Mouse (Mus musculus): ENCODE measurements around the gene Myo16. TPM values are rescaled to one million over a fixed set of nuclear protein-coding genes. Genes with fewer than 3 reads are reported as not detected.
A peak's percentile ranks its signal among the peaks of the same experiment; 100 is the strongest.

Gene Myo16
- polyA plus RNA-seq, 1 experiment from 2014 or later: 0.34 TPM

GRCm38 (mm10) chr8:10640859-10641258 lies 487.1 kb downstream of the Myo16 start:
- Histone ChIP-seq H3K4me1 (ENCODE audit: control insufficient read depth, insufficient read depth, low read length) (peaks cover 36% of the 10 kb centered on the region), H3K9me3 (replicated peaks; ENCODE audit: control insufficient read depth, low read length) (no peaks in the 10 kb centered on the region), H3K27me3 (ENCODE audit: control insufficient read depth, insufficient read depth, low read length) (no peaks in the 10 kb centered on the region), H3K36me3 (ENCODE audit: control insufficient read depth, insufficient read depth) (no peaks in the 10 kb centered on the region), H3K9ac (ENCODE audit: low read length) (no peak overlapping the region), H3K27ac (ENCODE audit: low read length) (no peak overlapping the region), H3K4me2 (ENCODE audit: low read depth, low read length) (no peak overlapping the region), H3K4me3 (ENCODE audit: low read length) (no peak overlapping the region)
- WGBS: 45% methylated on average over 7 of the region's 7 CpGs
- no peak for ATAC-seq (replicated peaks; ENCODE audit: extremely low read depth, insufficient read depth, low FRiP score)

- no peaks in the 10 kb centered on the region for H3K36me3 ChIP-seq (ENCODE audit: control insufficient read depth, insufficient read depth)
- H3K4me1 ChIP-seq (ENCODE audit: control insufficient read depth, insufficient read depth, low read length): peaks cover 36% of the 10 kb centered on the region
- H3K4me3 ChIP-seq (ENCODE audit: low read length): no peak overlapping the region
- no peak overlapping the region for H3K4me2 ChIP-seq (ENCODE audit: low read depth, low read length)
- no peaks in the 10 kb centered on the region for H3K27me3 ChIP-seq (ENCODE audit: control insufficient read depth, insufficient read depth, low read length)
- no peak overlapping the region for H3K9ac ChIP-seq (ENCODE audit: low read length)
- no peak overlapping the region for H3K27ac ChIP-seq (ENCODE audit: low read length)
- H3K9me3 ChIP-seq (replicated peaks; ENCODE audit: control insufficient read depth, low read length): no peaks in the 10 kb centered on the region
- ATAC-seq (replicated peaks; ENCODE audit: extremely low read depth, insufficient read depth, low FRiP score): no peak
These were observed 487.6 kb downstream of the Myo16 start for GRCm38 (mm10) chr8:10641343-10641742.

GRCm38 (mm10) chr8:10643244-10643643 lies 489.5 kb downstream of the Myo16 start:
- Histone ChIP-seq H3K27me3 (ENCODE audit: control insufficient read depth, insufficient read depth, low read length) (no peaks in the 10 kb centered on the region), H3K4me3 (ENCODE audit: low read length) (no peak overlapping the region), H3K9ac (ENCODE audit: low read length) (no peak overlapping the region), H3K27ac (ENCODE audit: low read length) (peak overlapping the region; percentile 78), H3K4me1 (ENCODE audit: control insufficient read depth, insufficient read depth, low read length) (peaks cover 41% of the 10 kb centered on the region), H3K4me2 (ENCODE audit: low read depth, low read length) (no peak overlapping the region), H3K36me3 (ENCODE audit: control insufficient read depth, insufficient read depth) (no peaks in the 10 kb centered on the region), H3K9me3 (replicated peaks; ENCODE audit: control insufficient read depth, low read length) (no peaks in the 10 kb centered on the region)
- ATAC-seq (replicated peaks; ENCODE audit: extremely low read depth, insufficient read depth, low FRiP score): no peak
- WGBS: 20% methylated on average over 4 of the region's 4 CpGs

GRCm38 (mm10) chr8:10644481-10644880 lies 490.8 kb downstream of the Myo16 start:
- WGBS: 37% methylated on average over 3 of the region's 3 CpGs
- no peak overlapping the region for H3K4me3 ChIP-seq (ENCODE audit: low read length)
- ATAC-seq (replicated peaks; ENCODE audit: extremely low read depth, insufficient read depth, low FRiP score): no peak; the same call in 1 of the 2 replicates
- no peaks in the 10 kb centered on the region for H3K9me3 ChIP-seq (replicated peaks; ENCODE audit: control insufficient read depth, low read length)
- no peak overlapping the region for H3K9ac ChIP-seq (ENCODE audit: low read length)
- no peaks in the 10 kb centered on the region for H3K36me3 ChIP-seq (ENCODE audit: control insufficient read depth, insufficient read depth)
- peak overlapping the region; percentile 78 for H3K27ac ChIP-seq (ENCODE audit: low read length)
- H3K4me2 ChIP-seq (ENCODE audit: low read depth, low read length): no peak overlapping the region
- H3K27me3 ChIP-seq (ENCODE audit: control insufficient read depth, insufficient read depth, low read length): no peaks in the 10 kb centered on the region
- peaks cover 41% of the 10 kb centered on the region for H3K4me1 ChIP-seq (ENCODE audit: control insufficient read depth, insufficient read depth, low read length)

GRCm38 (mm10) chr8:10645740-10646139 lies 492.0 kb downstream of the Myo16 start:
- Histone ChIP-seq H3K9ac (ENCODE audit: low read length) (no peak overlapping the region), H3K9me3 (replicated peaks; ENCODE audit: control insufficient read depth, low read length) (no peaks in the 10 kb centered on the region), H3K4me1 (ENCODE audit: control insufficient read depth, insufficient read depth, low read length) (peaks cover 31% of the 10 kb centered on the region), H3K4me2 (ENCODE audit: low read depth, low read length) (no peak overlapping the region), H3K27me3 (ENCODE audit: control insufficient read depth, insufficient read depth, low read length) (no peaks in the 10 kb centered on the region), H3K27ac (ENCODE audit: low read length) (no peak overlapping the region), H3K36me3 (ENCODE audit: control insufficient read depth, insufficient read depth) (no peaks in the 10 kb centered on the region), H3K4me3 (ENCODE audit: low read length) (no peak overlapping the region)
- ATAC-seq (replicated peaks; ENCODE audit: extremely low read depth, insufficient read depth, low FRiP score): no peak
- 87% methylated on average over 5 of the region's 5 CpGs for WGBS

GRCm38 (mm10) chr8:10646485-10646884 lies 492.8 kb downstream of the Myo16 start:
- 26% methylated on average over 10 of the region's 10 CpGs for whole genome bisulfite sequencing
- ATAC-seq (replicated peaks; ENCODE audit: extremely low read depth, insufficient read depth, low FRiP score): peak; percentile 28; the same call in 1 of the 2 replicates
- H3K36me3 ChIP-seq (ENCODE audit: control insufficient read depth, insufficient read depth): no peaks in the 10 kb centered on the region
- H3K9ac ChIP-seq (ENCODE audit: low read length): no peak overlapping the region
- H3K4me2 ChIP-seq (ENCODE audit: low read depth, low read length): no peak overlapping the region
- peak overlapping the region; percentile 5; the same call in 1 of the 2 replicates for H3K27ac ChIP-seq (ENCODE audit: low read length)
- no peaks in the 10 kb centered on the region for H3K27me3 ChIP-seq (ENCODE audit: control insufficient read depth, insufficient read depth, low read length)
- no peak overlapping the region for H3K4me3 ChIP-seq (ENCODE audit: low read length)
- no peaks in the 10 kb centered on the region for H3K9me3 ChIP-seq (replicated peaks; ENCODE audit: control insufficient read depth, low read length)
- peaks cover 32% of the 10 kb centered on the region for H3K4me1 ChIP-seq (ENCODE audit: control insufficient read depth, insufficient read depth, low read length)

- H3K9me3 ChIP-seq (replicated peaks; ENCODE audit: control insufficient read depth, low read length): no peaks in the 10 kb centered on the region
- no peaks in the 10 kb centered on the region for H3K36me3 ChIP-seq (ENCODE audit: control insufficient read depth, insufficient read depth)
- ATAC-seq (replicated peaks; ENCODE audit: extremely low read depth, insufficient read depth, low FRiP score): no peak
- no peak overlapping the region for H3K9ac ChIP-seq (ENCODE audit: low read length)
- no peak overlapping the region for H3K4me3 ChIP-seq (ENCODE audit: low read length)
- peaks cover 12% of the 10 kb centered on the region for H3K4me1 ChIP-seq (ENCODE audit: control insufficient read depth, insufficient read depth, low read length)
- WGBS: 63% methylated on average over 12 of the region's 12 CpGs
- H3K27ac ChIP-seq (ENCODE audit: low read length): peak overlapping the region; percentile 7; the same call in 1 of the 2 replicates
- no peak overlapping the region for H3K4me2 ChIP-seq (ENCODE audit: low read depth, low read length)
- H3K27me3 ChIP-seq (ENCODE audit: control insufficient read depth, insufficient read depth, low read length): no peaks in the 10 kb centered on the region
These were observed 498.0 kb downstream of the Myo16 start for GRCm38 (mm10) chr8:10651546-10652315.

GRCm38 (mm10) chr8:10653282-10653681 lies 499.6 kb downstream of the Myo16 start:
- WGBS: 37% methylated on average over 9 of the region's 9 CpGs
- peaks cover 10% of the 10 kb centered on the region for H3K4me1 ChIP-seq (ENCODE audit: control insufficient read depth, insufficient read depth, low read length)
- no peak overlapping the region for H3K4me3 ChIP-seq (ENCODE audit: low read length)
- H3K27me3 ChIP-seq (ENCODE audit: control insufficient read depth, insufficient read depth, low read length): no peaks in the 10 kb centered on the region
- peak; percentile 87 for ATAC-seq (replicated peaks; ENCODE audit: extremely low read depth, insufficient read depth, low FRiP score)
- no peaks in the 10 kb centered on the region for H3K9me3 ChIP-seq (replicated peaks; ENCODE audit: control insufficient read depth, low read length)
- no peak overlapping the region for H3K9ac ChIP-seq (ENCODE audit: low read length)
- H3K27ac ChIP-seq (ENCODE audit: low read length): peak overlapping the region; percentile 84
- H3K4me2 ChIP-seq (ENCODE audit: low read depth, low read length): no peak overlapping the region
- H3K36me3 ChIP-seq (ENCODE audit: control insufficient read depth, insufficient read depth): no peaks in the 10 kb centered on the region

- no peak overlapping the region for H3K9ac ChIP-seq (ENCODE audit: low read length)
- H3K4me3 ChIP-seq (ENCODE audit: low read length): no peak overlapping the region
- H3K27ac ChIP-seq (ENCODE audit: low read length): no peak overlapping the region
- no peak for ATAC-seq (replicated peaks; ENCODE audit: extremely low read depth, insufficient read depth, low FRiP score)
- no peaks in the 10 kb centered on the region for H3K36me3 ChIP-seq (ENCODE audit: control insufficient read depth, insufficient read depth)
- no peaks in the 10 kb centered on the region for H3K27me3 ChIP-seq (ENCODE audit: control insufficient read depth, insufficient read depth, low read length)
- no peak overlapping the region for H3K4me2 ChIP-seq (ENCODE audit: low read depth, low read length)
- peaks cover 10% of the 10 kb centered on the region for H3K4me1 ChIP-seq (ENCODE audit: control insufficient read depth, insufficient read depth, low read length)
- WGBS: 40% methylated on average over 9 of the region's 9 CpGs
- no peaks in the 10 kb centered on the region for H3K9me3 ChIP-seq (replicated peaks; ENCODE audit: control insufficient read depth, low read length)
These were observed 501.3 kb downstream of the Myo16 start for GRCm38 (mm10) chr8:10654922-10655518.

Measured in heart, embryonic 16.5 days (tissue).